Mouse (Mus musculus): ENCODE results near the gene Sema4d. TPM values are rescaled to one million over a fixed set of nuclear protein-coding genes. Genes with fewer than 3 reads are reported as not detected.

Sema4d gene
- total and polyA plus RNA-seq, 2 experiments from 2014 or later = 13.7 to 33.1 TPM

DNA sequence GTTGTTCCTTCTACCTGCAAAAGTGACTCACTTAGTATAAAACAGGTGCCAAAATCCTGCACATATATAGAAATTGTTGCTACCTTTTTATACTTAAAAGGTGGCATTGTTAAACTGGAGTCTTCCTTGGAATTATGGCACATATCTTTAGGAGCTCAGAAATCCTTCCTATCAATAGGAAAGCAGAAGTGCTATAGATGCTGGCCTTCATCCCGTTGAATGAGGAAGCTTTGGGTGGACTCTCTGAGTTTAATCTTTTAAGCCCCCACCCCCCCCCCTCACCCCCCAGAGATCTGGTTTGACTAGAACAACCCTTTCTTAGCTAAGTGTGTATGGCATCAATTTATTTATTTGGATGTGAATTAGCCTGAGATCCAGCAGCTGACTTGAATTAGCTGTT lies 143.8 kb downstream of the Sema4d start:
- no peaks in the 10 kb centered on the region for H3K27me3 ChIP-seq (ENCODE audit: insufficient read depth, low read length)
- DNase-seq (ENCODE audit: low spot score) = no peak
- H3K4me3 ChIP-seq (ENCODE audit: low read length) = no peak overlapping the region
- H3K9me3 ChIP-seq (ENCODE audit: low read length) = no peaks in the 10 kb centered on the region
- 67% methylated on average over 1 of the region's 1 CpGs for WGBS
- H3K4me2 ChIP-seq (ENCODE audit: low read depth, low read length) = no peak overlapping the region
- peaks cover 3% of the 10 kb centered on the region; the same call in 1 of the 2 replicates for H3K4me1 ChIP-seq (ENCODE audit: insufficient read depth, low read length)
- no peak overlapping the region for H3K9ac ChIP-seq (replicated peaks; ENCODE audit: low read length)
- H3K36me3 ChIP-seq (ENCODE audit: insufficient read depth, low read length) = no peaks in the 10 kb centered on the region
- H3K27ac ChIP-seq = no peak overlapping the region
- ATAC-seq = no peak
- no peak for TF ChIP-seq CTCF (IDR thresholded peaks at IDR 0.05; ENCODE audit: low read depth)

DNA sequence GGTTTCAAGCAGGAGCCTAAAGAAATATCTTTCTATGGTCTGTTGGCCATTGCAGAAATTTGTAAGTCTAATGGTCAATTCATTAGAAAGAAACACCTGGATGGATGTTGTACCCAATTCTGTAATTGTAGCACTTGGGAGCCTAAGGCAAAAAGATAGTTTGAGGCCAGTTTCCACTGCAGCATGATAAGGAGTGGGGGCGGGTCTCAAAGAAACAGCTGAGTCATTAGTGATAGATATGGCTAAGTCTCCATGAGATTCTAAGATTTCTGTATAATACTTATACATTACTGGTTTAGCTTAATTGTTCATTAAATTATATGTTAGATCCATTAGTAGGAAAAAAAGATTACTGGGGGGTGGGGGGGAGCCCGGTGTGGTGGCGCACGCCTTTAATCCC lies 145.3 kb downstream of the Sema4d start:
- WGBS = 90% methylated on average over 4 of the region's 4 CpGs
- H3K4me3 ChIP-seq (ENCODE audit: low read length) = no peak overlapping the region
- H3K9ac ChIP-seq (replicated peaks; ENCODE audit: low read length) = no peak overlapping the region
- peaks cover 3% of the 10 kb centered on the region; the same call in 1 of the 2 replicates for H3K4me1 ChIP-seq (ENCODE audit: insufficient read depth, low read length)
- H3K9me3 ChIP-seq (ENCODE audit: low read length) = no peaks in the 10 kb centered on the region
- no peak overlapping the region for H3K27ac ChIP-seq
- no peaks in the 10 kb centered on the region for H3K27me3 ChIP-seq (ENCODE audit: insufficient read depth, low read length)
- TF ChIP-seq CTCF (IDR thresholded peaks at IDR 0.05; ENCODE audit: low read depth) = no peak
- no peaks in the 10 kb centered on the region for H3K36me3 ChIP-seq (ENCODE audit: insufficient read depth, low read length)
- DNase-seq (ENCODE audit: low spot score) = no peak
- no peak overlapping the region for H3K4me2 ChIP-seq (ENCODE audit: low read depth, low read length)
- no peak for ATAC-seq

DNA sequence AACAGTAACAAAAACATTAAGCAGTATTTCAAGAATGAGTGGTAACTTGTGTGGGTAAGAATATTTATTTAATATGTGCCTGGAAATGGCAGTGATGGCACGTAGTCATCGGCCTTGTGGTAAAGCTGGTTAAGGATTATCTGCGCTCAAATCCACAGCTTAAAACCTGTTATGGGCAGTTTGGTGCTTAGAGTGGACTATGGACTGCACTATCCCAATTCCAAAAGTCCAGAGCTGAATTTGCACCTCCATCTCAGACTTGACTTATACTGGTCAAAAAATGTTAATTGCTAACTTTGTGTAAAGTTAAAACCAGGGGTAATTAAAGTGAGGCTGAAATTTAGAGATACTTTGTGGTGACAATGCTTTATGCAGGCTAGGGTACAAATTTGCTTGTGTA lies 145.8 kb downstream of the Sema4d start:
- Histone ChIP-seq H3K27ac (no peak overlapping the region), H3K9me3 (ENCODE audit: low read length) (no peaks in the 10 kb centered on the region), H3K4me2 (ENCODE audit: low read depth, low read length) (no peak overlapping the region), H3K4me3 (ENCODE audit: low read length) (no peak overlapping the region), H3K27me3 (ENCODE audit: insufficient read depth, low read length) (no peaks in the 10 kb centered on the region), H3K9ac (replicated peaks; ENCODE audit: low read length) (no peak overlapping the region), H3K36me3 (ENCODE audit: insufficient read depth, low read length) (no peaks in the 10 kb centered on the region), H3K4me1 (ENCODE audit: insufficient read depth, low read length) (peaks cover 3% of the 10 kb centered on the region; the same call in 1 of the 2 replicates)
- TF ChIP-seq CTCF (IDR thresholded peaks at IDR 0.05; ENCODE audit: low read depth) = no peak
- DNase-seq (ENCODE audit: low spot score) = no peak
- 88% methylated on average over 3 of the region's 3 CpGs for WGBS
- ATAC-seq = no peak

DNA sequence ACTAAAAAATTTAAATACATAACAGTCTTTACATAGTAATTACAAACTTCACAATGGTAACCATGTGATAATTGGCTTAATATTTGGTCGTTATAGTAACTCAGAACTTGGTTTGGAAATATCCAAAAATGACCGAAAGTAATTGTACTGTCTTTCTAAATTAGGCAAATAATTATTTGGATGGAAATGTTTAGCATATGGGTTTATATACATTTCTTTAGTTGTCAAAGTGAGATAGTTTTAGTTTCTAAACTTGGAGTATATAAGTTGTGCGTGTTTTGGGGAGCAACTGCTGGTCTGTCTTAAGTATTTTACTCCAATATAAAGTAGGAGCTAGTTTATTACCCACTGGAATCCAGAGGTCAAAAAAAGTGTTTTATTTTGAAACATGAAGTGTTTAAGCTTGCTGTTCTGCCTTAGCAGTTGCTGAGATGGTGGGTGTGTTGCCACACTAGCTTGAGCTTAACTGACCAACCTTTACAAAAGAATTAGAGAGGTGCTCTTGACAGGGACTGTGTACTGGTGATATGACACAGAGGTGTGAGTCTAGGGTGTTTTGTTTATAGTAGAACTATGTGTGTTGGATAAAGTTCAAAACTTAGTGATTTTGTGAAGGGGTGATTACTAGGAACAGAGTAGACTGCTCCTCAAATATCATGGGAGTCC lies 147.1 kb downstream of the Sema4d start:
- Histone ChIP-seq H3K27ac (no peak overlapping the region), H3K27me3 (ENCODE audit: insufficient read depth, low read length) (no peaks in the 10 kb centered on the region), H3K4me3 (ENCODE audit: low read length) (peak overlapping the region; percentile 71), H3K4me2 (ENCODE audit: low read depth, low read length) (peak overlapping the region; percentile 95), H3K4me1 (ENCODE audit: insufficient read depth, low read length) (peaks cover 3% of the 10 kb centered on the region; the same call in 1 of the 2 replicates), H3K9ac (replicated peaks; ENCODE audit: low read length) (peak overlapping the region; percentile 9; the same call in 1 of the 2 replicates), H3K9me3 (ENCODE audit: low read length) (no peaks in the 10 kb centered on the region), H3K36me3 (ENCODE audit: insufficient read depth, low read length) (no peaks in the 10 kb centered on the region)
- DNase-seq (ENCODE audit: low spot score) (no peak), ATAC-seq (no peak)
- no peak for TF ChIP-seq CTCF (IDR thresholded peaks at IDR 0.05; ENCODE audit: low read depth)
- WGBS = 24% methylated on average over 3 of the region's 3 CpGs

DNA sequence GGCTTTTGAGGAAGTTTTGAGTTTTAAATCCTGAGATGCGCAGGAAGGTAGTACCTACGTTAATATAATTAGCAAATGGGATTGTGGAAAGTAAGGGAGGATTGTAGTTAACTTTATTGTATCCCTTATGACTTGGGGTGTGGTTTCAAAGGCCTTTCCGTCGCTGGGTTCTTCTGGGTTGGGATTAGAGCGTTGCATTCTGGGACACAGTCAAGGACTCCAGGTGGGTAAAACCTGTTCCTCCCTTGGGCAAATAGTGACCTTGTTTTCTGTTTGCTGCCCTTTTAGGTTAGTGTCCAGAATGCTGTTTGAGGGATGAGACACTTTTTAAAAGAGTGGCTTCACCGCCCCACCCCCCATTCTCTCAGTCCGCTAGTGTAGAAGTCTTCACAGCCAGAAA lies 147.7 kb downstream of the Sema4d start:
- ATAC-seq = no peak
- peaks cover 3% of the 10 kb centered on the region; the same call in 1 of the 2 replicates for H3K4me1 ChIP-seq (ENCODE audit: insufficient read depth, low read length)
- no peak overlapping the region for H3K27ac ChIP-seq
- TF ChIP-seq CTCF (IDR thresholded peaks at IDR 0.05; ENCODE audit: low read depth) = no peak
- DNase-seq (ENCODE audit: low spot score) = no peak
- peak overlapping the region; percentile 95 for H3K4me2 ChIP-seq (ENCODE audit: low read depth, low read length)
- H3K4me3 ChIP-seq (ENCODE audit: low read length) = peak overlapping the region; percentile 71
- WGBS = 1% methylated on average over 7 of the region's 7 CpGs
- no peaks in the 10 kb centered on the region for H3K27me3 ChIP-seq (ENCODE audit: insufficient read depth, low read length)
- no peaks in the 10 kb centered on the region for H3K36me3 ChIP-seq (ENCODE audit: insufficient read depth, low read length)
- no peaks in the 10 kb centered on the region for H3K9me3 ChIP-seq (ENCODE audit: low read length)
- H3K9ac ChIP-seq (replicated peaks; ENCODE audit: low read length) = peak overlapping the region; percentile 53

DNA sequence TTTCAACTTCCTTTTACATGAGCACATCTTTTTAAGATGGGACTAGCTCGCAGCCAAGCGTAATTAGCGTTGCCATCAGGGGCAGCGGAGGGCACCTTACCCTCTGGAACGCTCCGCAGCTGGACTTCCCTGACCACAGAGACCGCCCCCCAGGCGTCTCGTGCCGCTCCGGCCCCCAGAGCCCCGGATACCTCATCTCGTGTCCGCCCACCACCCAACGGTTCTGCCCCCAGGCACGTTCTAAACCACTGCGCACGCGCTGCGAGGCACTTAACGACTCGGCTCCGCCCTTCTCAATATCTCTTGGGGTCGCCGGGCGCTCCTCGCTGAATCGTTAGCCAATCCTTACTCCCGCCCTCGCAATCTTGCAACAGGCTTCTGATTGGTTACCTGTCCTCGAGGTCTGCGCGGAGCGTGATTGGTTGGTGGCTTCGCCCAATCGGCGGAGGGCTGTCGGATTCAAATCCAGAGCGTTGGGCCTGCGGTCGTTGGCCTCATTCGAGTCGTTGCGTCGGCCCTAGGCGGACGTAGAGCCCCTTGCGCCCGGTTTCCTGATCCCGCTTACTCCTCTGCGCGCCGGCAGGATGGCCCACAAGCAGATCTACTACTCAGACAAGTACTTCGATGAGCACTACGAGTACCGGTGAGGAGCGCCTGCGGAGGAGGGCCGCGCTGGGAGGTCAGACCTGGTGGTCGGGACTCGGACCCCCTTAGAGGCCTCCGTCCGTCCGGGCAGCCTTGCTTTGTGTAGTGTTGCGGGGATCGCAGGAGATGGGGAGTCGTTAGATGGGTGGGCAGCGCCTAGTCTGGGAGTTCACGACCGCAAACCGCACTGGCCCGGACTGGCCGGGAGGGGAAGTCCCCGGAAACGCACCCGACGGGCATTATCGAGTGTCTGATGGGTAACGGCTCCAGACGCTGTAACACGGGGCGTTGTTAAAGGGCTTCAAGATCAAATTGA lies 148.4 kb downstream of the Sema4d start, which contains the start of gene Cks2:
Gene Cks2 (plus strand): TSS at position 404 of the 961 bp plus-strand sequence.
- DNase-seq (ENCODE audit: low spot score) (peak; percentile 99), ATAC-seq (peak; percentile 99)
- H3K4me1 ChIP-seq (ENCODE audit: insufficient read depth, low read length) = peaks cover 3% of the 10 kb centered on the region; the same call in 1 of the 2 replicates
- no peaks in the 10 kb centered on the region for H3K9me3 ChIP-seq (ENCODE audit: low read length)
- H3K27me3 ChIP-seq (ENCODE audit: insufficient read depth, low read length) = no peaks in the 10 kb centered on the region
- no peaks in the 10 kb centered on the region for H3K36me3 ChIP-seq (ENCODE audit: insufficient read depth, low read length)
- H3K9ac ChIP-seq (replicated peaks; ENCODE audit: low read length) = peak within 1 kb of the TSS; percentile 53
- H3K27ac ChIP-seq = peak within 1 kb of the TSS; percentile 32; the same call in 1 of the 2 replicates
- under 1% methylated on average over 82 of the region's 83 CpGs for WGBS
- peak within 1 kb of the TSS; percentile 71 for H3K4me3 ChIP-seq (ENCODE audit: low read length)
- peak within 1 kb of the TSS; percentile 95 for H3K4me2 ChIP-seq (ENCODE audit: low read depth, low read length)
- peak; percentile 14; the same call in 1 of the 2 replicates for TF ChIP-seq CTCF (IDR thresholded peaks at IDR 0.05; ENCODE audit: low read depth)

All from hindbrain, postnatal 0 days (tissue).